ENCODE assay signal across 21 mouse cellular contexts in genomic region chr6:56783561-56784272, GRCm38 (mm10). TPM values are rescaled to one million over a fixed set of nuclear protein-coding genes. Genes with fewer than 3 reads are reported as not detected.
A peak's percentile ranks its signal among the peaks of the same experiment; 100 is the strongest.
DNase-seq lines count a peak whose midpoint lies in the region; ATAC-seq and TF ChIP-seq lines count a peak whose summit lies in the region.
"Had no signal": no experiment of that assay in that cellular context is flagged by ENCODE, and none has a peak within 500 bp of the region (broad histone marks: within the 10 kb centered on the region; RNA-seq: fewer than 3 reads in every experiment).

No protein-coding gene starts in this region.

- no peaks in the 10 kb centered on the region for H3K9me3 ChIP-seq in liver, postnatal 0 days (ENCODE audit: low read length)
- no peaks in the 10 kb centered on the region for H3K9me3 ChIP-seq in limb, embryonic 10.5 days (replicated peaks)
- H3K9me3 ChIP-seq: limb, embryonic 12.5 days; midbrain, embryonic 12.5 days; neural tube, embryonic 12.5 days had no signal

- no peak for TF ChIP-seq CTCF in liver, postnatal 0 days (IDR thresholded peaks at IDR 0.05; ENCODE audit: low read depth)

- H3K36me3 ChIP-seq in liver, postnatal 0 days (replicated peaks; ENCODE audit: insufficient read depth, low read length): peaks cover 55% of the 10 kb centered on the region
- peaks cover 96% of the 10 kb centered on the region for H3K36me3 ChIP-seq in limb, embryonic 10.5 days

- no peaks in the 10 kb centered on the region for H3K27me3 ChIP-seq in liver, postnatal 0 days (ENCODE audit: insufficient read depth, low read length)
- no peaks in the 10 kb centered on the region for H3K27me3 ChIP-seq in limb, embryonic 10.5 days (ENCODE audit: low read depth, poor library complexity, severe bottlenecking)
- H3K27me3 ChIP-seq: limb, embryonic 12.5 days; midbrain, embryonic 12.5 days; neural tube, embryonic 12.5 days had no signal

- 33% methylated on average over 4 of the region's 4 CpGs for WGBS in large intestine, adult 2 months
- 53% methylated on average over 4 of the region's 4 CpGs for WGBS in liver, postnatal 0 days (ENCODE audit: insufficient replicate concordance)
- 95% methylated on average over 4 of the region's 4 CpGs for WGBS in limb, embryonic 10.5 days

- peak overlapping the region; percentile 53; the same call in 1 of the 2 replicates for H3K27ac ChIP-seq in liver, postnatal 0 days (ENCODE audit: low read depth)
- H3K27ac ChIP-seq in limb, embryonic 10.5 days: no peak overlapping the region
- H3K27ac ChIP-seq: heart, adult 2 months; hindbrain, postnatal 0 days; limb, embryonic 12.5 days; midbrain, embryonic 12.5 days; neural tube, embryonic 12.5 days had no signal

- H3K4me3 ChIP-seq in liver, postnatal 0 days (ENCODE audit: low read depth, low read length): no peak overlapping the region
- H3K4me3 ChIP-seq in limb, embryonic 10.5 days: no peak overlapping the region
- H3K4me3 ChIP-seq: heart, adult 2 months; limb, embryonic 12.5 days; midbrain, embryonic 12.5 days; neural tube, embryonic 12.5 days had no signal

- H3K4me1 ChIP-seq in liver, postnatal 0 days (ENCODE audit: insufficient read depth): peaks cover 21% of the 10 kb centered on the region
- no peaks in the 10 kb centered on the region for H3K4me1 ChIP-seq in limb, embryonic 10.5 days
- H3K4me1 ChIP-seq: limb, embryonic 12.5 days; midbrain, embryonic 12.5 days; neural tube, embryonic 12.5 days had no signal

- peak overlapping the region; percentile 46; the same call in 1 of the 2 replicates for H3K4me2 ChIP-seq in liver, postnatal 0 days (ENCODE audit: low read depth, low read length)
- H3K4me2 ChIP-seq: limb, embryonic 12.5 days; midbrain, embryonic 12.5 days; neural tube, embryonic 12.5 days had no signal

- H3K9ac ChIP-seq in liver, postnatal 0 days (replicated peaks): no peak overlapping the region
- H3K9ac ChIP-seq: forebrain, postnatal 0 days; limb, embryonic 12.5 days; midbrain, embryonic 12.5 days; neural tube, embryonic 12.5 days had no signal

- ATAC-seq in liver, postnatal 0 days: no peak
- ATAC-seq: forebrain, postnatal 0 days; hindbrain, postnatal 0 days had no signal

- no peak for TF ChIP-seq EP300 in liver, postnatal 0 days (IDR thresholded peaks at IDR 0.05; ENCODE audit: low read depth)

- DNase-seq in kidney, adult 9 months: peak; percentile 35
- no peak for DNase-seq in kidney, postnatal 25 days
- peak; percentile 69 for DNase-seq in large intestine, adult 2 months (ENCODE audit: low read depth, low spot score)
- DNase-seq in liver, postnatal 0 days: no peak
- peak; percentile 34 for DNase-seq in yolk sac, embryonic 10.5 days (ENCODE audit: low spot score)
- DNase-seq in limb, embryonic 10.5 days (ENCODE audit: low spot score): no peak
- DNase-seq in layer of hippocampus, adult 9-10 months (ENCODE audit: low spot score): no peak
- DNase-seq: adrenal gland, postnatal 36 days; B cell, adult 2 months; cerebellum, adult 18-20 months; cerebellum, postnatal 25 days; embryo, embryonic 11 days; forebrain, postnatal 0 days; heart, adult 2 months; kidney, postnatal 14 days; right cerebral cortex, adult 18-20 months; thymus, adult 2 months had no signal

RNA-seq across cellular contexts. Expression of gene Kbtbd2, which starts 13.9 kb away (rescaled TPM):
- polyA plus RNA-seq in large intestine, adult 2 months (2012; rRNA removed): 6.1 and 7.0 TPM in 2 replicates
- 8.3 and 9.8 TPM in 2 replicates for polyA plus RNA-seq in liver, postnatal 0 days (2015; fragmentation: Nextera tagmentation; extraction: Ambion mirVana)
- 37.3 and 42.6 TPM in 2 replicates for polyA plus RNA-seq in limb, embryonic 10.5 days (2016; fragmentation: Nextera tagmentation; extraction: Ambion mirVana)

RNA-seq across cellular contexts. Expression of gene Fkbp9, which starts 48.1 kb away (rescaled TPM):
- 11.8 and 13.2 TPM in 2 replicates for polyA plus RNA-seq in large intestine, adult 2 months (2012; rRNA removed)
- polyA plus RNA-seq in liver, postnatal 0 days (2015; fragmentation: Nextera tagmentation; extraction: Ambion mirVana): 16.3 and 17.9 TPM in 2 replicates
- 64.6 and 65.4 TPM in 2 replicates for polyA plus RNA-seq in limb, embryonic 10.5 days (2016; fragmentation: Nextera tagmentation; extraction: Ambion mirVana)

Comparison
In these comparisons a context has a peak if more than half of its experiments do, and no peak if none do; other contexts are left out.
1. DNase-seq: peak in kidney, adult 9 months (single experiment), large intestine, adult 2 months (single experiment) and yolk sac, embryonic 10.5 days (single experiment); none in kidney, postnatal 25 days (0 of 2), liver, postnatal 0 days (single experiment), limb, embryonic 10.5 days (single experiment) and layer of hippocampus, adult 9-10 months (single experiment).